Mouse (Mus musculus) testis, adult 2 months (tissue): ENCODE results near the gene Tctex1d1.

Source experiments
- CTCF ChIP-seq: fragments of 200-500 bp; IDR thresholded peaks from 2 replicates; pipeline ENCODE4 v1.5.1; 2012; ENCODE audit warnings: low read depth, mild to moderate bottlenecking, inconsistent platforms, low read length, moderate library complexity; ENCODE audit not compliant: control insufficient read depth, insufficient read depth, insufficient replicate concordance
- POLR2A ChIP-seq: fragments of 200-500 bp; IDR thresholded peaks from 2 replicates; pipeline ENCODE4 v1.6.1; 2012; ENCODE audit warnings: low read depth, mild to moderate bottlenecking, inconsistent platforms, low read length, moderate library complexity; ENCODE audit not compliant: control insufficient read depth

DNA sequence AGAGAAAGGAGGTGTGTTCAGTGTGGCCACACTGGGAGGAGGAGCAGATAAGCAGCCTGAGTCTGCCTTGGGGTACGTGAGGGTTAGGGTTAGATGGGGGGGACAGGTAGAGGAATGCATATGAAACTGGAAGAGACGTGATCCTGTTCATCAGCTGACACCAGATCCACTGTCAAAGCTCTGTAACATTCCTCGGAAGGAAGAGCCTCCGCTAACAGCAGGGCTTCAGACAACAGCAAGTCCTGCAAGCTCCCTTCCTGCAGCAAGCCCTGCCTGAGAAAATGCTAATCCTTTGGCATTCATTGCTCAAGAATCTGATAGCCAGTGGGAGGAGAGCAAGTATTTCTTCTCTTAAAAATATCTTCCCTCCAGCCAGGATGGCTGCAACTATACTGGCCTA is 35.1 kb downstream of the Tctex1d1 start:
- TF ChIP-seq POLR2A: no peak
- TF ChIP-seq CTCF: no peak
